ENCODE assay signal across 28 mouse cellular contexts in genomic region chr13:5570386-5570785, GRCm38 (mm10).
DNase-seq lines count a peak whose midpoint lies in the region; ATAC-seq lines count a peak whose summit lies in the region.
"Had no signal": no experiment of that assay in that cellular context is flagged by ENCODE, and none has a peak within 500 bp of the region (broad histone marks: within the 10 kb centered on the region; RNA-seq: fewer than 3 reads in every experiment).

No protein-coding gene starts in this region.

- no peaks in the 10 kb centered on the region for H3K4me1 ChIP-seq in heart, embryonic 12.5 days (replicated peaks)
- H3K4me1 ChIP-seq: embryonic facial prominence, embryonic 13.5 days; embryonic facial prominence, embryonic 15.5 days; forebrain, embryonic 13.5 days; forebrain, embryonic 15.5 days had no signal

- H3K36me3 ChIP-seq in heart, embryonic 12.5 days = no peaks in the 10 kb centered on the region
- H3K36me3 ChIP-seq: embryonic facial prominence, embryonic 13.5 days; embryonic facial prominence, embryonic 15.5 days; forebrain, embryonic 15.5 days; G1E had no signal

- H3K4me2 ChIP-seq in heart, embryonic 12.5 days = no peak overlapping the region
- H3K4me2 ChIP-seq: embryonic facial prominence, embryonic 13.5 days; embryonic facial prominence, embryonic 15.5 days; forebrain, embryonic 13.5 days; forebrain, embryonic 15.5 days had no signal

- H3K27ac ChIP-seq in heart, embryonic 12.5 days (ENCODE audit: poor library complexity, severe bottlenecking) = no peak overlapping the region
- H3K27ac ChIP-seq: embryonic facial prominence, embryonic 13.5 days; embryonic facial prominence, embryonic 15.5 days; forebrain, embryonic 13.5 days; forebrain, embryonic 15.5 days had no signal

- no peak overlapping the region for H3K4me3 ChIP-seq in heart, embryonic 12.5 days
- H3K4me3 ChIP-seq: embryonic facial prominence, embryonic 13.5 days; embryonic facial prominence, embryonic 15.5 days; erythroblast, embryonic 14.5 days; forebrain, embryonic 13.5 days; forebrain, embryonic 15.5 days had no signal

- ATAC-seq in heart, embryonic 12.5 days (ENCODE audit: insufficient number of reproducible peaks, low FRiP score) = no peak
- ATAC-seq: activated CD4-positive, CD25-positive, alpha-beta regulatory T cell, adult 4 months; CD4-positive, CD25-positive, alpha-beta regulatory T cell, adult 4 months; forebrain, embryonic 13.5 days; forebrain, embryonic 15.5 days; Patski had no signal

- H3K27me3 ChIP-seq in heart, embryonic 12.5 days (replicated peaks) = no peaks in the 10 kb centered on the region
- H3K27me3 ChIP-seq: CH12.LX; embryonic facial prominence, embryonic 13.5 days; embryonic facial prominence, embryonic 15.5 days; forebrain, embryonic 13.5 days; forebrain, embryonic 15.5 days; Patski had no signal

- no peaks in the 10 kb centered on the region for H3K9me3 ChIP-seq in heart, embryonic 12.5 days (replicated peaks)
- H3K9me3 ChIP-seq: embryonic facial prominence, embryonic 13.5 days; embryonic facial prominence, embryonic 15.5 days; forebrain, embryonic 13.5 days; forebrain, embryonic 15.5 days; G1E had no signal

- H3K9ac ChIP-seq in heart, embryonic 12.5 days = no peak overlapping the region
- H3K9ac ChIP-seq: embryonic facial prominence, embryonic 13.5 days; embryonic facial prominence, embryonic 15.5 days; forebrain, embryonic 13.5 days; forebrain, embryonic 15.5 days; forebrain, postnatal 0 days had no signal

- peak; percentile 89 for DNase-seq in heart, adult 11 months
- peak; percentile 19 for DNase-seq in lung, postnatal 10 days
- no peak for DNase-seq in lung, postnatal 14 days
- DNase-seq in lung, postnatal 36 days = peak; percentile 41
- no peak for DNase-seq in frontal cortex, postnatal 14 days (ENCODE audit: low spot score in 2 of 2)
- DNase-seq: adrenal gland, adult 2 months; adrenal gland, postnatal 10 days; adrenal gland, postnatal 25 days; B cell, adult 2 months; cerebellum, adult 11 months; cerebellum, adult 18-20 months; cerebellum, adult 8-10 months; cerebellum, adult 9-11 months; cerebellum, postnatal 14 days; cerebellum, postnatal 36 days; embryo, embryonic 11 days had no signal

- 90% methylated on average over 2 of the region's 2 CpGs for WGBS in heart, embryonic 12.5 days

Comparison
In these comparisons a context has a peak if more than half of its experiments do, and no peak if none do; other contexts are left out.
1. DNase-seq: peak in heart, adult 11 months (single experiment), lung, postnatal 10 days (single experiment) and lung, postnatal 36 days (single experiment); none in lung, postnatal 14 days (single experiment) and frontal cortex, postnatal 14 days (0 of 2).